Mouse (Mus musculus) gastrocnemius, adult 2 months (tissue): ENCODE measurements around the gene Slc4a4. TPM values are rescaled to one million over a fixed set of nuclear protein-coding genes. Genes with fewer than 3 reads are reported as not detected.

Experiments
- DNase-seq: peaks from one replicate; pipeline ENCODE4 v3.0.0; 2022
- H3K27ac ChIP-seq: fragments of 200-600 bp; 2 replicates; pipeline ENCODE4 v1.8.1; 2022; ENCODE audit warnings: mild to moderate bottlenecking
- H3K4me3 ChIP-seq: fragments of 200-600 bp; 2 replicates; pipeline ENCODE4 v1.8.1; 2022; ENCODE audit warnings: mild to moderate bottlenecking, moderate library complexity
- CTCF ChIP-seq: fragments of 200-600 bp; IDR thresholded peaks from 2 replicates; pipeline ENCODE4 v1.8.1; 2022; ENCODE audit warnings: antibody characterized with exemption, mild to moderate bottlenecking, moderate library complexity
- intact Hi-C: fragments of 180-260 bp; cut with DNase I; formaldehyde crosslinking; loops from one replicate; pipeline ENCODE4 v1.15.1; 2025
- total RNA-seq, 2 experiments: library from RNA; stranded (reverse); gene quantifications; 2 replicates each; pipeline ENCODE4 v1.2.3; 2021

The Slc4a4 gene
- total RNA-seq, 2 experiments from 2014 or later, result 14.0 to 19.8 TPM

GRCm38 (mm10) chr5:88994533-88994932 is 107.9 kb downstream of the Slc4a4 start:
- TF ChIP-seq CTCF, result no peak
- H3K27ac ChIP-seq, result 0 out of 2 replicates have a peak overlapping the region, but pooled peaks have one; percentile 28
- H3K4me3 ChIP-seq, result no peak overlapping the region
- no peak for DNase-seq
- intact Hi-C loops, result no loop called here

- no peak for TF ChIP-seq CTCF
- Histone ChIP-seq H3K4me3 (no peak overlapping the region), H3K27ac (no peak overlapping the region)
- intact Hi-C loops, result no loop called here
- no peak for DNase-seq
Measured at GRCm38 (mm10) chr5:88996246-88996645, 109.6 kb downstream of the Slc4a4 start.

GRCm38 (mm10) chr5:88997277-88997676 is 110.7 kb downstream of the Slc4a4 start:
- intact Hi-C loops, result no loop called here
- DNase-seq, result no peak

GRCm38 (mm10) chr5:88999793-89000192 is 113.2 kb downstream of the Slc4a4 start:
- TF ChIP-seq CTCF, result no peak
- Histone ChIP-seq H3K4me3 (no peak overlapping the region), H3K27ac (peak overlapping the region; percentile 28; the same call in 1 of the 2 replicates)
- DNase-seq, result no peak
- intact Hi-C loops, result no loop called here

More at GRCm38 (mm10) chr5:88997277-88997676, 110.7 kb downstream of the Slc4a4 start:
- no peak for TF ChIP-seq CTCF
- Histone ChIP-seq H3K4me3 (no peak overlapping the region), H3K27ac (no peak overlapping the region)

- no peak overlapping the region for H3K27ac ChIP-seq
- H3K4me3 ChIP-seq, result no peak overlapping the region
Measured at GRCm38 (mm10) chr5:89000598-89000997, 114.0 kb downstream of the Slc4a4 start.

GRCm38 (mm10) chr5:89010116-89010515 is 123.5 kb downstream of the Slc4a4 start:
- intact Hi-C loops, result no loop called here
- Histone ChIP-seq H3K27ac (no peak overlapping the region; the same call in 1 of the 2 replicates), H3K4me3 (no peak overlapping the region)
- no peak for DNase-seq
- no peak for TF ChIP-seq CTCF

More at GRCm38 (mm10) chr5:89000598-89000997, 114.0 kb downstream of the Slc4a4 start:
- intact Hi-C loops, result no loop called here
- TF ChIP-seq CTCF, result no peak
- DNase-seq, result no peak

GRCm38 (mm10) chr5:89012456-89012855 is 125.8 kb downstream of the Slc4a4 start:
- Histone ChIP-seq H3K4me3 (no peak overlapping the region), H3K27ac (no peak overlapping the region)
- DNase-seq, result no peak
- intact Hi-C loops, result no loop called here
- TF ChIP-seq CTCF, result no peak

- no peak for TF ChIP-seq CTCF
- intact Hi-C loops, result no loop called here
- DNase-seq, result no peak
- Histone ChIP-seq H3K27ac (no peak overlapping the region), H3K4me3 (no peak overlapping the region)
Measured at GRCm38 (mm10) chr5:89014782-89015181, 128.2 kb downstream of the Slc4a4 start.

- no peak for TF ChIP-seq CTCF
- no peak overlapping the region for H3K4me3 ChIP-seq
- no peak overlapping the region for H3K27ac ChIP-seq
- intact Hi-C loops, result no loop called here
- no peak for DNase-seq
Measured at GRCm38 (mm10) chr5:89015878-89016277, 129.3 kb downstream of the Slc4a4 start.

GRCm38 (mm10) chr5:89018537-89018936 is 131.9 kb downstream of the Slc4a4 start:
- no peak for TF ChIP-seq CTCF
- intact Hi-C loops, result no loop called here

GRCm38 (mm10) chr5:89024413-89024812 is 137.8 kb downstream of the Slc4a4 start:
- intact Hi-C loops, result no loop called here
- TF ChIP-seq CTCF, result no peak
- DNase-seq, result no peak
- H3K4me3 ChIP-seq, result no peak overlapping the region
- H3K27ac ChIP-seq, result no peak overlapping the region; the same call in 1 of the 2 replicates

More at GRCm38 (mm10) chr5:89018537-89018936, 131.9 kb downstream of the Slc4a4 start:
- no peak overlapping the region for H3K4me3 ChIP-seq
- no peak overlapping the region for H3K27ac ChIP-seq
- DNase-seq, result no peak

GRCm38 (mm10) chr5:89027518-89028085 is 141.0 kb downstream of the Slc4a4 start:
- Histone ChIP-seq H3K4me3 (no peak overlapping the region), H3K27ac (no peak overlapping the region)
- no peak for TF ChIP-seq CTCF
- DNase-seq, result no peak
- intact Hi-C loops, result no loop called here

GRCm38 (mm10) chr5:89032647-89033046 is 146.0 kb downstream of the Slc4a4 start:
- no peak for TF ChIP-seq CTCF
- no peak overlapping the region for H3K4me3 ChIP-seq
- H3K27ac ChIP-seq, result peak overlapping the region; percentile 58
- DNase-seq, result no peak
- intact Hi-C loops, result no loop called here

- no peak for TF ChIP-seq CTCF
- peak overlapping the region; percentile 58 for H3K27ac ChIP-seq
- intact Hi-C loops, result no loop called here
- DNase-seq, result no peak
- H3K4me3 ChIP-seq, result no peak overlapping the region
Measured at GRCm38 (mm10) chr5:89033256-89033655, 146.6 kb downstream of the Slc4a4 start.
